Mouse (Mus musculus) bone marrow, adult 2 months (tissue): Measurements from ENCODE around the gene Apobec1.
"Not testable (repeated sequence)": the region's sequence is repeated elsewhere in the genome, so short reads cannot be mapped to it uniquely, and the experiment has no call there.

Experiments
- CTCF ChIP-seq: fragments of 200-500 bp; IDR thresholded peaks from 2 replicates; pipeline ENCODE4 v1.5.1; 2011; ENCODE audit warnings: low read length, control low read depth; ENCODE audit not compliant: control insufficient read depth, insufficient read depth
- POLR2A ChIP-seq: fragments of 200-500 bp; IDR thresholded peaks from 2 replicates; pipeline ENCODE4 v1.6.1; 2011; ENCODE audit warnings: low read depth, mild to moderate bottlenecking, control low read depth, low read length, borderline replicate concordance; ENCODE audit not compliant: control insufficient read depth

DNA sequence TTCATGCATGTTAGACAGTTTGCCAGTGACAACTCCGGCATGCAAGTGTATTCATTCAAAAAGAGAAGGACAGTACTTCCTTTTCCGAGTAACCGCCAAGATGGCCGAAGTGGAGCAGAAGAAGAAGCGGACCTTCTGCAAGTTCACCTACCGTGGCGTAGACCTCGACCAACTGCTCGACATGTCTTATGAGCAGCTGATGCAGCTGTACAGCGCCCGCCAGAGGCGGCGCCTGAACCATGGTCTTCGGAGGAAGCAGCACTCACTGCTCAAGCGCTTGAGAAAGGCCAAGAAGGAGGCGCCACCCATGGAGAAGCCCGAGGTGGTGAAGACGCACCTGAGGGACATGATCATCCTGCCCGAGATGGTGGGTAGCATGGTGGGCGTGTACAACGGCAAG is 42.0 kb upstream of the Apobec1 start:
- TF ChIP-seq CTCF, POLR2A: not testable (repeated sequence)
